Mouse (Mus musculus): ENCODE results near the gene 6720489N17Rik.

- TF ChIP-seq EP300 (optimal IDR thresholded peaks at IDR 0.05): no peak
- no peak for TF ChIP-seq CTCF (IDR thresholded peaks at IDR 0.05; ENCODE audit: low read depth)
Observed at GRCm38 (mm10) chr13:62653369-62653743, 29.4 kb upstream of the 6720489N17Rik start.
